ENCODE assay signal across 9 mouse cellular contexts in the genomic region with DNA sequence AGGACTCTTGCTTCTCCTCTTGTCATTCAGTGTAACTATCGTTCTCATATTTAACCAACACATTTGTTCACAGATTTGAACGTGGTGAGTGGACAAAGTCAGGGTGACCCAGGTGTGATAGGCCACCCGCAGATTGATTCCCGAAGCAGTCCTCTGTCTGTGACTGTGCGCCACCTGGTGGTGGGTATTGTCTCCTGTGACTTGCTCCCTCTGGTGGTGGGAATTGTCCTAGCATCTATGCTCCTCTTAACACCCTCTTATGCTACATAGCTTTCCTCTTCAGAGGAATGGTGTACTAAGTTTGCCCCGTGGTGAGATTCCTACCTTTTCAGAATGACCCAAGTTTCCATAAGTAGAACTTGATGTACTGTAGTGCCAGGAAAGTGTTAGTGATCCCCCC. TPM values are rescaled to one million over a fixed set of nuclear protein-coding genes. Genes with fewer than 3 reads are reported as not detected.
A peak's percentile ranks its signal among the peaks of the same experiment; 100 is the strongest.
DNase-seq lines count a peak whose midpoint lies in the region; ATAC-seq and TF ChIP-seq lines count a peak whose summit lies in the region.
"Had no signal": no experiment of that assay in that cellular context is flagged by ENCODE, and none has a peak within 500 bp of the region (broad histone marks: within the 10 kb centered on the region; RNA-seq: fewer than 3 reads in every experiment).

No protein-coding gene starts in this region.

- TF ChIP-seq CTCF in brain, embryonic 14.5 days (IDR thresholded peaks at IDR 0.05; ENCODE audit: borderline replicate concordance, extremely low read depth, insufficient read depth, insufficient read length), result peak; percentile 100

- no peak for TF ChIP-seq POLR2A in brain, embryonic 14.5 days (IDR thresholded peaks at IDR 0.05; ENCODE audit: borderline replicate concordance, extremely low read depth, insufficient read depth, insufficient read length, poor library complexity, severe bottlenecking)

- H3K27me3 ChIP-seq in midbrain, embryonic 11.5 days (ENCODE audit: control insufficient read depth, insufficient read depth, low read length), result no peaks in the 10 kb centered on the region
- H3K27me3 ChIP-seq in midbrain, embryonic 16.5 days (ENCODE audit: control insufficient read depth, insufficient read depth, low read depth, low read length), result no peaks in the 10 kb centered on the region
- no peaks in the 10 kb centered on the region for H3K27me3 ChIP-seq in liver, embryonic 11.5 days (replicated peaks; ENCODE audit: control insufficient read depth, insufficient read depth, low read length)

- no peak overlapping the region for H3K27ac ChIP-seq in midbrain, embryonic 11.5 days (ENCODE audit: low read depth, low read length)
- no peak overlapping the region for H3K27ac ChIP-seq in midbrain, embryonic 16.5 days (ENCODE audit: low read length)
- H3K27ac ChIP-seq in liver, embryonic 11.5 days (ENCODE audit: low read depth, low read length), result no peak overlapping the region
- H3K27ac ChIP-seq: heart, embryonic 15.5 days had no signal

- no peak overlapping the region for H3K4me2 ChIP-seq in midbrain, embryonic 11.5 days
- H3K4me2 ChIP-seq in midbrain, embryonic 16.5 days (ENCODE audit: low read length), result no peak overlapping the region
- H3K4me2 ChIP-seq in liver, embryonic 11.5 days, result no peak overlapping the region
- H3K4me2 ChIP-seq: heart, embryonic 15.5 days had no signal

- ATAC-seq in midbrain, embryonic 11.5 days (ENCODE audit: low FRiP score), result no peak
- ATAC-seq in midbrain, embryonic 16.5 days, result no peak
- ATAC-seq in frontal cortex, adult (ENCODE audit: low TSS enrichment), result peak; percentile 66
- ATAC-seq in liver, embryonic 11.5 days (replicated peaks; ENCODE audit: low FRiP score), result no peak

- H3K36me3 ChIP-seq in midbrain, embryonic 11.5 days (ENCODE audit: control insufficient read depth, insufficient read depth, low read length), result no peaks in the 10 kb centered on the region
- H3K36me3 ChIP-seq in midbrain, embryonic 16.5 days (ENCODE audit: control insufficient read depth, insufficient read depth, low read length), result no peaks in the 10 kb centered on the region
- H3K36me3 ChIP-seq in liver, embryonic 11.5 days (ENCODE audit: control insufficient read depth, insufficient read depth, low read length), result no peaks in the 10 kb centered on the region
- H3K36me3 ChIP-seq: heart, embryonic 15.5 days had no signal

- peak; percentile 98 for DNase-seq in midbrain, embryonic 11.5 days (ENCODE audit: low spot score, missing footprints)
- peak; percentile 90 for DNase-seq in brain, embryonic 14.5 days (ENCODE audit: low read depth)
- DNase-seq in kidney, adult 9 months, result peak; percentile 92
- peak; percentile 72 for DNase-seq in liver, embryonic 11.5 days (ENCODE audit: low spot score)
- peak; percentile 87 for DNase-seq in retina, postnatal 1 day
- peak; percentile 89 for DNase-seq in thymus, postnatal 4 days

- no peak overlapping the region for H3K9ac ChIP-seq in midbrain, embryonic 11.5 days (ENCODE audit: low read length)
- no peak overlapping the region for H3K9ac ChIP-seq in midbrain, embryonic 16.5 days (ENCODE audit: low read depth, low read length)
- H3K9ac ChIP-seq in liver, embryonic 11.5 days (ENCODE audit: low read depth, low read length), result no peak overlapping the region
- H3K9ac ChIP-seq: heart, embryonic 15.5 days had no signal

- H3K4me1 ChIP-seq in midbrain, embryonic 11.5 days (ENCODE audit: control insufficient read depth, insufficient read depth, low read length), result no peaks in the 10 kb centered on the region
- H3K4me1 ChIP-seq in midbrain, embryonic 16.5 days (ENCODE audit: control insufficient read depth, insufficient read depth, low read length), result no peaks in the 10 kb centered on the region
- H3K4me1 ChIP-seq in liver, embryonic 11.5 days (replicated peaks; ENCODE audit: control insufficient read depth, insufficient read depth, low read length), result no peaks in the 10 kb centered on the region
- H3K4me1 ChIP-seq: heart, embryonic 15.5 days had no signal

- WGBS in midbrain, embryonic 11.5 days, result 38% methylated on average over 6 of the region's 6 CpGs
- WGBS in midbrain, embryonic 16.5 days, result 39% methylated on average over 6 of the region's 6 CpGs
- WGBS in liver, embryonic 11.5 days, result 32% methylated on average over 6 of the region's 6 CpGs

- no peak overlapping the region for H3K4me3 ChIP-seq in midbrain, embryonic 11.5 days (ENCODE audit: low read depth, low read length)
- H3K4me3 ChIP-seq in midbrain, embryonic 16.5 days (ENCODE audit: low read depth, low read length), result no peak overlapping the region
- no peak overlapping the region for H3K4me3 ChIP-seq in liver, embryonic 11.5 days (ENCODE audit: low read depth, low read length)
- H3K4me3 ChIP-seq: heart, embryonic 15.5 days had no signal

- H3K9me3 ChIP-seq in midbrain, embryonic 11.5 days (ENCODE audit: control insufficient read depth, low read length), result no peaks in the 10 kb centered on the region
- no peaks in the 10 kb centered on the region for H3K9me3 ChIP-seq in midbrain, embryonic 16.5 days (replicated peaks; ENCODE audit: control insufficient read depth, low read length, poor library complexity, severe bottlenecking)
- no peaks in the 10 kb centered on the region for H3K9me3 ChIP-seq in liver, embryonic 11.5 days (ENCODE audit: control insufficient read depth, low read length)
- H3K9me3 ChIP-seq: heart, embryonic 15.5 days had no signal

RNA-seq across cellular contexts. Expression of gene Srgap1, which starts 4.7 kb away (rescaled TPM):
- polyA plus RNA-seq in midbrain, embryonic 11.5 days (2014; fragmentation: Nextera tagmentation; extraction: Ambion mirVana), result 11.2 and 11.6 TPM in 2 replicates
- polyA plus RNA-seq in midbrain, embryonic 16.5 days (2015; fragmentation: Nextera tagmentation; extraction: Ambion mirVana), result 34.4 and 42.1 TPM in 2 replicates
- 40.7 and 67.1 TPM in 2 replicates for polyA plus RNA-seq in brain, embryonic 14.5 days (2012; rRNA removed)
- polyA plus RNA-seq in liver, embryonic 11.5 days (2014; fragmentation: Nextera tagmentation; extraction: Ambion mirVana), result 2.8 and 3.8 TPM in 2 replicates

RNA-seq across cellular contexts. Expression of gene Rxylt1, which starts 45.3 kb away (rescaled TPM):
- 35.2 and 42.0 TPM in 2 replicates for polyA plus RNA-seq in midbrain, embryonic 11.5 days (2014; fragmentation: Nextera tagmentation; extraction: Ambion mirVana)
- 36.4 and 38.1 TPM in 2 replicates for polyA plus RNA-seq in midbrain, embryonic 16.5 days (2015; fragmentation: Nextera tagmentation; extraction: Ambion mirVana)
- polyA plus RNA-seq in brain, embryonic 14.5 days (2012; rRNA removed), result 9.3 and 15.3 TPM in 2 replicates
- polyA plus RNA-seq in liver, embryonic 11.5 days (2014; fragmentation: Nextera tagmentation; extraction: Ambion mirVana), result 39.7 and 41.2 TPM in 2 replicates
